Mouse (Mus musculus) neural tube, embryonic 11.5 days (tissue): ENCODE results near the gene Gm20388. TPM values are rescaled to one million over a fixed set of nuclear protein-coding genes. Genes with fewer than 3 reads are reported as not detected.
"Not testable (repeated sequence)": the region's sequence is repeated elsewhere in the genome, so short reads cannot be mapped to it uniquely, and the experiment has no call there.

ENCODE experiments used
- ATAC-seq: fragments of 200-750 bp; cut with Nextera tagmentation; 2 replicates; pipeline ENCODE4 v1.8.0; 2017; ENCODE audit warnings: moderate number of reproducible peaks, mild to moderate bottlenecking, moderate TSS enrichment, moderate library complexity; ENCODE audit not compliant: insufficient read depth, low FRiP score, low TSS enrichment
- DNase-seq: peaks from one replicate; pipeline ENCODE4 v3.0.0-alpha.2; 2015; ENCODE audit warnings: low spot score
- H3K27ac ChIP-seq: fragments of 300-500 bp; sonication (generic); 2 replicates; pipeline ENCODE4 v1.5.1; 2014; ENCODE audit warnings: low read depth, mild to moderate bottlenecking, low read length
- H3K27me3 ChIP-seq: fragments of 300-500 bp; sonication (generic); 2 replicates; pipeline ENCODE4 v1.6.1; 2014; ENCODE audit warnings: mild to moderate bottlenecking, low read length, mixed read lengths; ENCODE audit not compliant: control insufficient read depth, insufficient read depth
- H3K36me3 ChIP-seq: fragments of 300-500 bp; sonication (generic); 2 replicates; pipeline ENCODE4 v1.6.1; 2014; ENCODE audit warnings: mild to moderate bottlenecking, low read length, moderate library complexity, mixed read lengths; ENCODE audit not compliant: control insufficient read depth, insufficient read depth
- H3K4me1 ChIP-seq: fragments of 300-500 bp; sonication (generic); 2 replicates; pipeline ENCODE4 v1.6.1; 2014; ENCODE audit warnings: low read length, mixed read lengths; ENCODE audit not compliant: control insufficient read depth, insufficient read depth
- H3K4me2 ChIP-seq: fragments of 300-500 bp; sonication (generic); 2 replicates; pipeline ENCODE4 v1.6.1; 2014; ENCODE audit warnings: low read depth, mild to moderate bottlenecking, moderate library complexity
- H3K4me3 ChIP-seq: fragments of 300-500 bp; sonication (generic); 2 replicates; pipeline ENCODE4 v1.5.1; 2014; ENCODE audit warnings: low read depth, low read length
- H3K9ac ChIP-seq: fragments of 300-500 bp; sonication (generic); 2 replicates; pipeline ENCODE4 v1.6.1; 2014; ENCODE audit warnings: mild to moderate bottlenecking, low read length
- H3K9me3 ChIP-seq: fragments of 300-500 bp; sonication (generic); 2 replicates; pipeline ENCODE4 v1.6.1; 2016; ENCODE audit warnings: low read length; ENCODE audit not compliant: control insufficient read depth
- WGBS: fragments of 180-500 bp; shearing (Covaris S2); extraction: QIAGEN DNeasy Blood & Tissue Kit; methylation state at CpG from one replicate; pipeline ENCODE4 v1.1.7; 2014; 5-methylcytosine and 5-hydroxymethylcytosine counted together
- polyA plus RNA-seq: library from polyadenylated mRNA; unstranded; fragments of >200 nt; fragmentation: Nextera tagmentation; extraction: Ambion mirVana; gene quantifications from 2 replicates; pipeline ENCODE4 v1.2.1, GENCODE M21; 2014

The Gm20388 gene
- polyA plus RNA-seq, 1 experiment from 2014 or later, result not detected

DNA sequence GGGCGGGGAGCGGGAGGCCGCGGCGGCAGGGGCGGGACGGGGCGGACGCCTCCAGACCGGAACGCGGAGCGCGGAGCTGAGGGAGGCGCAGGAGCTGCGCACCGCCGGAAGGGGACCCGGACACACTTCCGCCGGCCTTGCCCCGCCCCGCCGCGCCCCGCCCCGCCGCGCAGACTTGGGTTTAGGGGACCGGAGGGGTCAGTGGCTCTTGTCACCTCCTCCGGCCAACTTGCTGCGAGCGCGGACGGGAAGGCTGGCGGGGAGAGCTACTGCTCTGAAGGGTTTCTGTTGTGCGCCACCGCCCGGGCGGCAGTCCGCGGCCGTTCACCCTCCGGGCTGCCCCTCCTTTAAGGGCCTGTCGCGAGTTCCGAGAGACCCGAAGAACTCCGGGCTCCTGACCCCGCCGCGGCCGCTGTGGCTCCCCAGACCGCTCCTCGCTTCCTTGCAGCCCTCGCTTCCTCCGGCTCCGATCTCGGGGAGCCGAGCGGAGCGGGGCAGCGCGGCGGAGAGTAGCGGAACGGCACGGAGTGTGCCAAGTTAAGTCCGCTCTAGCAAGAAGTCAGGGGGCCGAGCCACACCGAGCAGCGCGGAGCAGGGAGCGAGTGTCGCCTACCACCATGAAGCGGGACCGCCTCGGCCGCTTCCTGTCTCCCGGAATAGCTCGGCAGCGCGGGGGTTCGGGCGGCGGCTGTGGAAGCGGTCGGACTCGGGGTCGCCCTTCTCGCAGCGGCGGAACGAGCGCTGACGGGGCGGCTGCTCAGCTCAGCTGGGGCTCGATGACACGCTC is 3343.7 kb downstream of the Gm20388 start, which contains the start of the genes Zfp276 and Vps9d1:
Gene Zfp276 (plus strand): TSS at position 97 of the 787 bp plus-strand sequence.
Gene Vps9d1 (minus strand): TSS at position 250 of the 787 bp plus-strand sequence.
- Histone ChIP-seq H3K36me3 (peaks cover 8% of the 10 kb centered on the region), H3K4me1 (peaks cover 18% of the 10 kb centered on the region), H3K9me3 (no peaks in the 10 kb centered on the region), H3K4me2 (peak within 1 kb of the TSS; percentile 93), H3K9ac (peak within 1 kb of the TSS; percentile 87), H3K4me3 (peak within 1 kb of the TSS; percentile 98), H3K27me3 (no peaks in the 10 kb centered on the region), H3K27ac (peak within 1 kb of the TSS; percentile 58)
- ATAC-seq, result peak; percentile 89
- peak; percentile 89 for DNase-seq
- under 1% methylated on average over 86 of the region's 99 CpGs for WGBS

DNA sequence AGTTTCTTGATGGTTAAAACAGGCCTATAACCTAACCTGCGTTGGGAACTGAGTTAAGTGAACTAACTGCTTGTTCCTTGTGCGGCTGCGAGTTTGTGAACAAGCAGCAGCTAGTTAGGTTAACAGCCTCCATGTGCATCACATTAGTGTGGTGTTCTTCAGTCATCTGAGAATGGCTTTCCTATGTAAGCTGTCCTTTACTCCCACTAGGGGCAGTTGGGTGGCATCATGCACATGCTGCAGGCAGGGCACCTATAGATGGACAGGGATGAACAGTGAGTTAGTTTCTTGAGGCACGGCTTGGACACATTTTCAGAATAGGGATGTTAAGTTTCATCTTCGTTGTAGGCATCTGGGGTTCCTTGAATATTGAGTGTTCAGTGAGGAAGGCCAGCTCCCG is 3344.5 kb downstream of the Gm20388 start:
- peak overlapping the region; percentile 98 for H3K4me3 ChIP-seq
- WGBS, result 73% methylated on average over 6 of the region's 6 CpGs
- H3K36me3 ChIP-seq, result peaks cover 10% of the 10 kb centered on the region
- peaks cover 18% of the 10 kb centered on the region for H3K4me1 ChIP-seq
- no peaks in the 10 kb centered on the region for H3K27me3 ChIP-seq
- DNase-seq, result no peak
- no peaks in the 10 kb centered on the region for H3K9me3 ChIP-seq
- peak overlapping the region; percentile 87; the same call in 1 of the 2 replicates for H3K9ac ChIP-seq
- no peak overlapping the region for H3K27ac ChIP-seq
- peak overlapping the region; percentile 93 for H3K4me2 ChIP-seq
- no peak for ATAC-seq

DNA sequence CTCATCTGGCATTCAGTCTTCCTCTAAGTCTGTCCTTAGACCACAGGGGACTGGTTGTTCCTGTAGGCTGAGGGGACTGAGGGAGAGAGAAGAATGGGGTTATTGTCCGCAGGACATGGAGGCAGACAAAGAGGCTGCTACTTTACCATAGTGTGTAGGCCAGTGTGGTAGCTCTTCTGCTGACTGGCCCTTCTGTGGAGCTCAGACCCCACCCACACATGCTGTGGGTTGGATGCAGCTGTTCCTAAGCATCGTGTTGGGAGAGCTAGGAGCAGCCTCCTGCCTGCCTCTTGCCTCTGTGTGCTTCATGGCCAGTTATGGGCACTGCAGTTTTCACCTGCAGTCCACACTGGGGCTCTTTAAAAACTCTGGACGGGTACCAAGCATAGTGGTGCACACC is 3346.5 kb downstream of the Gm20388 start:
- Histone ChIP-seq H3K27me3 (no peaks in the 10 kb centered on the region), H3K9ac (no peak overlapping the region), H3K36me3 (peaks cover 7% of the 10 kb centered on the region), H3K27ac (no peak overlapping the region), H3K4me2 (no peak overlapping the region), H3K4me3 (no peak overlapping the region), H3K4me1 (peaks cover 18% of the 10 kb centered on the region), H3K9me3 (no peaks in the 10 kb centered on the region)
- DNase-seq (no peak), ATAC-seq (no peak)
- 90% methylated on average over 3 of the region's 3 CpGs for WGBS

DNA sequence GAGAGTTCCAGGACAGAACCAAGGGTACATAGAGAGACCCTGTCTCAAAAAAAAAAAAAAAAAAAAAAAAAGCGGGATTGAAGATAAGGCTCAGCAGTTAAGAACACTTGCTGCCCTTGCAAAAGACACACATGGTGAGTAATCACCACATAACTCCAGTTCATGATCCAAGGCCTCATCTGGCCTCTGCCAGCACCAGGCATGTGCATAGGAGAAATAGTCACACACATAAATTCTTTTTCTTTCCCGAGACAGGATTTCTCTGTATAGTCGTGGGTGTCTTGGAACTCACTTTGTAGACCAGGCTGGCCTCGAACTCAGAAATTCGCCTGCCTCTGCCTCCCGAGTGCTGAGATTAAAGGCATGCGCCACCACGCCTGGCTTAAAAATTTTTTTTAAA is 3347.0 kb downstream of the Gm20388 start:
- WGBS, result 87% methylated on average over 8 of the region's 8 CpGs
- not testable (repeated sequence) for H3K9ac ChIP-seq, DNase-seq, H3K27ac ChIP-seq, H3K36me3 ChIP-seq, ATAC-seq, H3K4me3 ChIP-seq, H3K4me2 ChIP-seq, H3K27me3 ChIP-seq, H3K9me3 ChIP-seq
- peaks cover 18% of the 10 kb centered on the region for H3K4me1 ChIP-seq

DNA sequence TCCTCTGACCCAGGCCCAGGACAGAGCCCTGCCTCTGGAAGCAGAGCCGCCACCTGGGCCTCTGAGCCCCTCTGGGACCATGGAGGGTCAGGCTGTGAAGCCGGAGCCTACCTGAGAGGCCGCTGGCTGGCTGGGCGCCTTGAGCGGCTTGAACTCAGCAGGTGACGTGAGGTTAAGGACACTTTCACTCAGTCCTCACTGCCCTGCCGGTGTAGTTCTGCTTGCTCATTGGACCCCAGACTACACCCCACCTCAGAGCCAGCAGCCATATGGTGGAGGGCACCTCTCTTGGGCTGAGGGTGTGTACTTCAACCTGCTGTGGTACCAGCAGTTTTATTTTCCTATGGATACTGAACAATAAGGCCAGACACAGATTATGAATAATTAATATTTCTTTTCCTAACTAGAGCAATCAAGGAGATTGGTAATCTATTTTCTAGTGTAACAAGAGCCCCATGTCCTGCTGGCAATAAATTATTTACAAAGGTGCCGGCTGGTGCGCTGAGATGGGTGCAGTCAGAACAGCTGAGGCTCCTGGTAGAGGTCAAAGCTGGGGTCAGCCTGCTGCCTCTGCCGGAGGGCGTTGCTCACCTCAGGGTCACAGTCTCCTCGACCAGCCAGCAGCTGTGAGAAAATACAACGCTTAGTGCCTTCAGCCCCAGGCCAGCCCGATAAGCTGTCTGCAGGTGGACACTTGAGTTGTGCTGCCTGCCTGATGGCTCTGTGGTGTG is 3357.4 kb downstream of the Gm20388 start:
- H3K9ac ChIP-seq, result no peak overlapping the region
- WGBS, result 72% methylated on average over 14 of the region's 14 CpGs
- no peaks in the 10 kb centered on the region for H3K4me1 ChIP-seq
- ATAC-seq (no peak; the same call in 1 of the 2 replicates), DNase-seq (peak; percentile 51)
- H3K9me3 ChIP-seq, result no peaks in the 10 kb centered on the region
- H3K27ac ChIP-seq, result peak overlapping the region; percentile 64; the same call in 1 of the 2 replicates
- H3K4me3 ChIP-seq, result no peak overlapping the region
- no peak overlapping the region for H3K4me2 ChIP-seq
- H3K27me3 ChIP-seq, result no peaks in the 10 kb centered on the region
- peaks cover 10% of the 10 kb centered on the region for H3K36me3 ChIP-seq

DNA sequence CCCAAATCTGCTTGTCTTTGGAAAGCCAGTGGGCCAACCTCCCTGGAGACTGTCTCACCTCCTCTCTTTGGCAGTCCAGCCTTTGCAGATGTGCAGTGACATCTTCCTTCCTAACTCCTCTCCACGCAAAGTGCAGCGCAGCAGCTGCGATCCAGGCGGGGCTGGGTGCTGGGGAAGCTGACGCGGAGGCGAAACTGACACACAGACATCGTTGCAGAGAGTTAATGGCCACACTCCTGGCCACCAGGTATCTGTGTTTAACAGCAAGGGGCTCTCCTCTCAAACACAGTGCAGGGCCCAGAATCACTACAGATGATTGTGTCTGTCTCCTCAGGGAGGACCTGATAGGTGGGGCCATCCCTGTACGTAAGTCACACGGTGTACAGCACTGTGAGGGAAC is 3360.5 kb downstream of the Gm20388 start:
- 91% methylated on average over 10 of the region's 10 CpGs for WGBS
- no peak for ATAC-seq
- Histone ChIP-seq H3K4me1 (no peaks in the 10 kb centered on the region), H3K27me3 (no peaks in the 10 kb centered on the region), H3K9ac (no peak overlapping the region), H3K4me3 (no peak overlapping the region), H3K9me3 (no peaks in the 10 kb centered on the region), H3K4me2 (no peak overlapping the region), H3K27ac (no peak overlapping the region), H3K36me3 (peaks cover 5% of the 10 kb centered on the region)
- DNase-seq, result no peak

DNA sequence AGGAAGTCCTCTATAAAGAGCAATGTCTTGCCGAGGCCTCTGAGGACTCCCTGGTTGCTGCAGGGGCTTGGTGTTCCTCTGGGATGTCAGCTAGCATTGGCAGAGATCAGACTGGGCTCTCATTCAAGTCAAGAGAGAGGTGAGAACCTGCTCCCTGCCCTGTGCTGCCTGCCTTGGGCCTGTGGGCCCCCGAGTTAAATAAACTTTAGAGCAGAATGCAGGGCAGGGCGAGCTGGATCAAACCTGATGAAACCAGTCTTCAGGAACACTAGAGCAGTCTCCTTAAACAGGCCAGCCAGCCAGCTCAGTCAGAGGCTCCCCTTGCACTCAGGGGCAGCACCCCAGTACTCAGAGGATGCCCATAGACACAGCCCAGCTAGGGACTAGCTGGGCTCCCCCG is 3361.3 kb downstream of the Gm20388 start:
- Histone ChIP-seq H3K36me3 (peaks cover 5% of the 10 kb centered on the region), H3K4me1 (no peaks in the 10 kb centered on the region), H3K9me3 (no peaks in the 10 kb centered on the region), H3K4me2 (no peak overlapping the region), H3K9ac (no peak overlapping the region), H3K4me3 (no peak overlapping the region), H3K27me3 (no peaks in the 10 kb centered on the region), H3K27ac (no peak overlapping the region)
- DNase-seq (no peak), ATAC-seq (no peak)
- WGBS, result 84% methylated on average over 4 of the region's 4 CpGs

DNA sequence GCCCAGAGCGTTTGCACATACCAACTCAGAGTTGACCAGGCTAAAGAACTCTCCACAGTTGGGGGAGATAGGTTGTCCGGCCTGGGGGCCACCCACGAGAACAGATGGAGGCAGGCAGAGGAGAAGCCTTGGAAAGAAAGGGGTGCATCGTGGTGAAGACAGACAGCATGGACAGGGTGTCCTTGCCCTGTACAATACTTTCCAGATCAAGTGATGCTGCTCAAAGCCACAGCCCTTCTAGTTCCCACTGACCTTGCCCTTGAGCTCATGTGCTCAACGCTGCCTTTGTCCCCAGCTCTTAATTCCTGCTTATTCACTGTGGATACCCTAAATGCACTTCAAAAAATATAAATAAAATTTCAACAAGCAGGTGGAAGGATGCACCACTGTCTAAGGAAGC is 3363.8 kb downstream of the Gm20388 start:
- ATAC-seq, result no peak
- Histone ChIP-seq H3K36me3 (no peaks in the 10 kb centered on the region), H3K4me2 (no peak overlapping the region), H3K4me1 (no peaks in the 10 kb centered on the region), H3K27me3 (no peaks in the 10 kb centered on the region), H3K27ac (no peak overlapping the region), H3K9ac (no peak overlapping the region), H3K4me3 (no peak overlapping the region), H3K9me3 (no peaks in the 10 kb centered on the region)
- no peak for DNase-seq
- WGBS, result 83% methylated on average over 5 of the region's 5 CpGs
